Mouse (Mus musculus) heart, postnatal 14 days (tissue): Measurements from ENCODE around the gene Hnrnpm. TPM values are rescaled to one million over a fixed set of nuclear protein-coding genes. Genes with fewer than 3 reads are reported as not detected.

Experiments
- DNase-seq, 2 experiments: peaks; one replicate each; pipeline ENCODE4 v3.0.0; 2021 to 2022
- intact Hi-C: fragments of 180-260 bp; cut with DNase I; formaldehyde crosslinking; loops from one replicate; pipeline ENCODE4 v1.15.1; 2025
- total RNA-seq, 2 experiments: library from RNA; stranded (reverse); gene quantifications; 2 replicates each; pipeline ENCODE4 v1.2.3; 2021

The Hnrnpm gene
- total RNA-seq, 2 experiments from 2014 or later = 101 to 111 TPM

GRCm38 (mm10) chr17:33601947-33602346 lies 84.7 kb downstream of the Hnrnpm start:
- DNase-seq = no peak
- intact Hi-C loops = no loop called here

GRCm38 (mm10) chr17:33600831-33601230 lies 85.8 kb downstream of the Hnrnpm start:
- DNase-seq = no peak
- intact Hi-C loops = no loop called here

- no peak for DNase-seq
- intact Hi-C loops = no loop called here
Observed at GRCm38 (mm10) chr17:33599836-33600475, 86.7 kb downstream of the Hnrnpm start.

- DNase-seq = no peak
- intact Hi-C loops = no loop called here
Observed at GRCm38 (mm10) chr17:33598506-33598905, 88.2 kb downstream of the Hnrnpm start.

- no peak for DNase-seq
- intact Hi-C loops = no loop called here
Observed at GRCm38 (mm10) chr17:33597271-33597670, 89.4 kb downstream of the Hnrnpm start.

Other genes with a start within 250 kb of the Hnrnpm start
- gene Adamts10, start 162.7 kb downstream of the Hnrnpm start, total RNA-seq = 10 to 100 TPM; 31.7 to 38.4 TPM
- gene Myo1f, start 131.2 kb downstream of the Hnrnpm start, total RNA-seq = 1 to 10 TPM; 2.1 to 3.1 TPM
- gene Zfp414, start 57.8 kb downstream of the Hnrnpm start, total RNA-seq = 10 to 100 TPM; 12.8 to 15.5 TPM
- gene Pram1, start 48.8 kb downstream of the Hnrnpm start, total RNA-seq = under 1 TPM; 0.24 to 0.39 TPM
- gene March2, start 31.8 kb upstream of the Hnrnpm start, total RNA-seq = 100 to 1,000 TPM; 160 to 167 TPM
- 100 to 1,000 TPM; 271 to 275 TPM for gene Rab11b, start 73.7 kb upstream of the Hnrnpm start, total RNA-seq
- gene Angptl4, start 95.0 kb upstream of the Hnrnpm start, total RNA-seq = 10 to 100 TPM; 20.5 to 31.6 TPM
- 100 to 1,000 TPM in 1 of 2 experiments, 10 to 100 TPM in 1; 96.9 to 104 TPM for gene Kank3, start 123.7 kb upstream of the Hnrnpm start, total RNA-seq
- 100 to 1,000 TPM; 736 to 815 TPM for gene Rps28, start 137.7 kb upstream of the Hnrnpm start, total RNA-seq
- gene Ndufa7, start 137.7 kb upstream of the Hnrnpm start, total RNA-seq = 100 to 1,000 TPM; 544 to 555 TPM
- gene Cd320, start 156.2 kb upstream of the Hnrnpm start, total RNA-seq = 10 to 100 TPM; 25.0 to 26.6 TPM
- not detected for gene Gm7029, start 187.0 kb upstream of the Hnrnpm start, total RNA-seq
- 1 to 10 TPM; 4.1 to 5.8 TPM for gene Kifc1, start 203.8 kb upstream of the Hnrnpm start, total RNA-seq
- not detected for gene Platr17, start 218.3 kb upstream of the Hnrnpm start, total RNA-seq
- gene Daxx, start 222.6 kb upstream of the Hnrnpm start, total RNA-seq = 10 to 100 TPM; 11.3 to 13.7 TPM
- 100 to 1,000 TPM in 1 of 2 experiments, 10 to 100 TPM in 1; 92.8 to 100 TPM for gene Tapbp, start 229.0 kb upstream of the Hnrnpm start, total RNA-seq
- gene Zbtb22, start 229.0 kb upstream of the Hnrnpm start, total RNA-seq = 10 to 100 TPM; 16.8 to 20.3 TPM
- 10 to 100 TPM; 54.7 to 58.6 TPM for gene Rgl2, start 242.7 kb upstream of the Hnrnpm start, total RNA-seq